Mouse (Mus musculus) erythroblast, embryonic 14.5 days (primary cell): ENCODE data around the gene Ugt2b34.

Experiments
- GATA1 ChIP-seq: IDR thresholded peaks from 2 replicates; pipeline ENCODE4 v1.6.1; 2012; ENCODE audit warnings: low read length, inconsistent platforms, mixed read lengths
- TAL1 ChIP-seq: IDR thresholded peaks from 3 replicates; pipeline ENCODE4 v1.6.1; 2012; ENCODE audit warnings: low read length, inconsistent platforms, mixed read lengths

DNA sequence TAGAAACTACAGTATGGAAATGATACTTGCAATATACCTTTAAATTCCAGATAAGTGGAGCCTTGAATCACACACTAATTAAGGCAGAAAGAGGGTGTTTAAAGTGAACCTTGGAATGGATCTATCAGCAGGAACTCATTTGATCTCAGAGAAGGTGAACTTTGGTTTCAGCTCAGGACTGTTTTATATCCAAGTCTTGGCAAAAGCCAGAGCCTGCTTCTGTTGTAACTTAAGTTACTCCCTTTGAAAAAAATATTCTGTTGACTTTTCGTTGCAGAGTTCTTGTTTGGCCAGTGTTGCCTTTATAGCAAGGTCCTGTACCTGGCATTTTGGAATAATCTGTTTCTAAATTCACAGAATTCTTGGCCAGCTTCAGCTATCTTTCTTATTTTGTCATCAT is 4.0 kb upstream of the Ugt2b34 start:
- TF ChIP-seq TAL1 (no peak), GATA1 (no peak)
